Mouse (Mus musculus): ENCODE data around the gene Pigw. TPM values are rescaled to one million over a fixed set of nuclear protein-coding genes. Genes with fewer than 3 reads are reported as not detected.
"Not testable (repeated sequence)": the region's sequence is repeated elsewhere in the genome, so short reads cannot be mapped to it uniquely, and the experiment has no call there.

The Pigw gene
- total RNA-seq, 2 experiments from 2014 or later, result 5.1 to 5.3 TPM

GRCm38 (mm10) chr11:84871548-84872069 is 8.5 kb downstream of the Pigw start:
- no peak for TF ChIP-seq CTCF (IDR thresholded peaks at IDR 0.05)
- intact Hi-C loops (cut with DNase I), result loop anchor here (2.0 to 10.0 kb wide), 2 partner anchors 43 to 263 kb away; partner anchors contain the start of gene Dhrs11
- no peak for DNase-seq
- peak overlapping the region; percentile 100 for H3K27ac ChIP-seq
- H3K4me3 ChIP-seq, result peak overlapping the region; percentile 85

GRCm38 (mm10) chr11:84871046-84871445 is 9.0 kb downstream of the Pigw start:
- Histone ChIP-seq H3K4me3 (peak overlapping the region; percentile 85), H3K27ac (peak overlapping the region; percentile 100)
- intact Hi-C loops (cut with DNase I), result loop anchor here (2.0 to 10.0 kb wide), 2 partner anchors 42 to 264 kb away; partner anchors contain the start of gene Dhrs11
- no peak for DNase-seq
- TF ChIP-seq CTCF (IDR thresholded peaks at IDR 0.05), result no peak

GRCm38 (mm10) chr11:84870337-84871043 is 9.6 kb downstream of the Pigw start, which contains the start of gene Ggnbp2:
Ggnbp2 (minus strand) TSS chr11:84870817.
- peak within 1 kb of the TSS; percentile 85 for H3K4me3 ChIP-seq
- peak within 1 kb of the TSS; percentile 100 for H3K27ac ChIP-seq
- TF ChIP-seq CTCF (IDR thresholded peaks at IDR 0.05), result no peak
- intact Hi-C loops (cut with DNase I), result loop anchor here (2.0 to 10.0 kb wide), 2 partner anchors 42 to 264 kb away; partner anchors contain the start of gene Dhrs11
- DNase-seq, result peak; percentile 97

GRCm38 (mm10) chr11:84869537-84870232 is 10.4 kb downstream of the Pigw start:
- peak; percentile 96 for DNase-seq
- intact Hi-C loops (cut with DNase I), result loop anchor here (2.0 to 10.0 kb wide), 2 partner anchors 41 to 265 kb away; partner anchors contain the start of gene Dhrs11
- Histone ChIP-seq H3K27ac (peak overlapping the region; percentile 100), H3K4me3 (peak overlapping the region; percentile 85)
- TF ChIP-seq CTCF (IDR thresholded peaks at IDR 0.05), result no peak

GRCm38 (mm10) chr11:84868786-84869259 is 11.3 kb downstream of the Pigw start:
- no peak for TF ChIP-seq CTCF (IDR thresholded peaks at IDR 0.05)
- peak overlapping the region; percentile 100 for H3K27ac ChIP-seq
- DNase-seq, result no peak
- intact Hi-C loops (cut with DNase I), result no loop called here
- peak overlapping the region; percentile 85 for H3K4me3 ChIP-seq

- no peak for TF ChIP-seq CTCF (IDR thresholded peaks at IDR 0.05)
- no peak for DNase-seq
- Histone ChIP-seq H3K27ac (no peak overlapping the region), H3K4me3 (no peak overlapping the region)
- intact Hi-C loops (cut with DNase I), result no loop called here
Observed at GRCm38 (mm10) chr11:84867586-84867985, 12.5 kb downstream of the Pigw start.

- TF ChIP-seq CTCF (IDR thresholded peaks at IDR 0.05), result no peak
- no peak for DNase-seq
- intact Hi-C loops (cut with DNase I), result no loop called here
- Histone ChIP-seq H3K4me3 (no peak overlapping the region), H3K27ac (no peak overlapping the region)
Observed at GRCm38 (mm10) chr11:84865268-84865667, 14.8 kb downstream of the Pigw start.

GRCm38 (mm10) chr11:84855285-84855684 is 24.8 kb downstream of the Pigw start:
- no peak overlapping the region for H3K27ac ChIP-seq
- intact Hi-C loops (cut with DNase I), result no loop called here
- DNase-seq, result no peak

GRCm38 (mm10) chr11:84847475-84848090 is 32.5 kb downstream of the Pigw start:
- no peak for TF ChIP-seq CTCF (IDR thresholded peaks at IDR 0.05)
- intact Hi-C loops (cut with DNase I), result no loop called here

More at GRCm38 (mm10) chr11:84855285-84855684, 24.8 kb downstream of the Pigw start:
- TF ChIP-seq CTCF (IDR thresholded peaks at IDR 0.05), result no peak
- no peak overlapping the region for H3K4me3 ChIP-seq

GRCm38 (mm10) chr11:84846741-84847474 is 33.2 kb downstream of the Pigw start:
- TF ChIP-seq CTCF (IDR thresholded peaks at IDR 0.05), result no peak
- DNase-seq, result no peak
- intact Hi-C loops (cut with DNase I), result no loop called here
- Histone ChIP-seq H3K27ac (no peak overlapping the region), H3K4me3 (no peak overlapping the region)

More at GRCm38 (mm10) chr11:84847475-84848090, 32.5 kb downstream of the Pigw start:
- no peak overlapping the region for H3K27ac ChIP-seq
- no peak overlapping the region for H3K4me3 ChIP-seq
- DNase-seq, result no peak

- Histone ChIP-seq H3K4me3 (no peak overlapping the region), H3K27ac (no peak overlapping the region)
- peak; percentile 26; the same call in 1 of the 2 replicates for TF ChIP-seq CTCF (IDR thresholded peaks at IDR 0.05)
- intact Hi-C loops (cut with DNase I), result no loop called here
- DNase-seq, result no peak
Observed at GRCm38 (mm10) chr11:84839330-84839729, 40.8 kb downstream of the Pigw start.

- peak overlapping the region; percentile 91 for H3K4me3 ChIP-seq
- intact Hi-C loops (cut with DNase I), result loop anchor here (2.0 kb wide), 1 partner anchor 41 kb away; the partner anchor contains the start of gene Ggnbp2
- DNase-seq, result not testable (repeated sequence)
- peak overlapping the region; percentile 98 for H3K27ac ChIP-seq
Observed at GRCm38 (mm10) chr11:84829495-84829894, 50.6 kb downstream of the Pigw start.
